11 mouse cellular contexts compared by ENCODE assay signal in genomic region chr2:166678959-166679759, GRCm38 (mm10). TPM values are rescaled to one million over a fixed set of nuclear protein-coding genes. Genes with fewer than 3 reads are reported as not detected.
DNase-seq lines count a peak whose midpoint lies in the region; ATAC-seq and TF ChIP-seq lines count a peak whose summit lies in the region.
"Had no signal": no experiment of that assay in that cellular context is flagged by ENCODE, and none has a peak within 500 bp of the region (broad histone marks: within the 10 kb centered on the region; RNA-seq: fewer than 3 reads in every experiment).

No protein-coding gene starts in this region.

- no peak for DNase-seq in heart, adult 18-20 months
- DNase-seq in embryonic facial prominence, embryonic 10.5 days (ENCODE audit: low spot score): peak; percentile 64
- DNase-seq in neural tube, embryonic 10.5 days (ENCODE audit: extremely low spot score, low spot score): peak; percentile 74
- no peak for DNase-seq in kidney, postnatal 10 days
- DNase-seq in gastrocnemius, postnatal 4 days (ENCODE audit: low spot score in 2 of 2): no peak
- no peak for DNase-seq in thymus, adult 2 months
- DNase-seq: gastrocnemius, postnatal 10 days had no signal

- H3K36me3 ChIP-seq in heart, embryonic 13.5 days: no peaks in the 10 kb centered on the region
- H3K36me3 ChIP-seq in embryonic facial prominence, embryonic 10.5 days (replicated peaks): no peaks in the 10 kb centered on the region
- H3K36me3 ChIP-seq in hindbrain, embryonic 13.5 days: no peaks in the 10 kb centered on the region
- H3K36me3 ChIP-seq in thymus, adult 2 months (ENCODE audit: control insufficient read depth, insufficient read depth, low read length): no peaks in the 10 kb centered on the region
- H3K36me3 ChIP-seq: intestine, embryonic 15.5 days; lung, embryonic 15.5 days had no signal

- no peak overlapping the region for H3K27ac ChIP-seq in heart, embryonic 13.5 days (replicated peaks)
- peak overlapping the region; percentile 83 for H3K27ac ChIP-seq in embryonic facial prominence, embryonic 10.5 days (replicated peaks)
- H3K27ac ChIP-seq in hindbrain, embryonic 13.5 days: peak overlapping the region; percentile 89
- H3K27ac ChIP-seq in thymus, adult 2 months (ENCODE audit: control insufficient read depth, insufficient read depth, low read length): no peak overlapping the region
- H3K27ac ChIP-seq: lung, embryonic 15.5 days had no signal

- WGBS in heart, embryonic 13.5 days: 57% methylated on average over 13 of the region's 13 CpGs
- WGBS in embryonic facial prominence, embryonic 10.5 days: 30% methylated on average over 13 of the region's 13 CpGs
- 11% methylated on average over 13 of the region's 13 CpGs for WGBS in hindbrain, embryonic 13.5 days
- 78% methylated on average over 13 of the region's 13 CpGs for WGBS in thymus, adult 2 months

- H3K4me3 ChIP-seq in heart, embryonic 13.5 days: no peak overlapping the region
- peak overlapping the region; percentile 35 for H3K4me3 ChIP-seq in embryonic facial prominence, embryonic 10.5 days
- no peak overlapping the region for H3K4me3 ChIP-seq in hindbrain, embryonic 13.5 days
- no peak overlapping the region for H3K4me3 ChIP-seq in thymus, adult 2 months (ENCODE audit: control insufficient read depth, insufficient read depth, low read length)
- H3K4me3 ChIP-seq: intestine, embryonic 15.5 days; lung, embryonic 15.5 days had no signal

- H3K4me1 ChIP-seq in heart, embryonic 13.5 days: peaks cover 39% of the 10 kb centered on the region
- peaks cover 87% of the 10 kb centered on the region for H3K4me1 ChIP-seq in embryonic facial prominence, embryonic 10.5 days
- peaks cover 82% of the 10 kb centered on the region for H3K4me1 ChIP-seq in hindbrain, embryonic 13.5 days (replicated peaks)
- peaks cover 55% of the 10 kb centered on the region for H3K4me1 ChIP-seq in thymus, adult 2 months (replicated peaks; ENCODE audit: control insufficient read depth, insufficient read depth, low read length)

- TF ChIP-seq CTCF in thymus, adult 2 months (IDR thresholded peaks at IDR 0.05; ENCODE audit: borderline replicate concordance, control insufficient read depth, extremely low read depth, insufficient read depth, low read length, poor library complexity): no peak

- H3K9ac ChIP-seq in heart, embryonic 13.5 days: peak overlapping the region; percentile 42; the same call in 1 of the 2 replicates
- H3K9ac ChIP-seq in hindbrain, embryonic 13.5 days: no peak overlapping the region
- H3K9ac ChIP-seq: intestine, embryonic 15.5 days; lung, embryonic 15.5 days had no signal

- no peak for ATAC-seq in heart, embryonic 13.5 days (ENCODE audit: extremely low read depth, insufficient number of reproducible peaks, low FRiP score, low TSS enrichment)
- peak; percentile 83 for ATAC-seq in hindbrain, embryonic 13.5 days (ENCODE audit: low FRiP score)
- ATAC-seq: intestine, embryonic 15.5 days had no signal

- H3K27me3 ChIP-seq in heart, embryonic 13.5 days (replicated peaks): no peaks in the 10 kb centered on the region
- no peaks in the 10 kb centered on the region for H3K27me3 ChIP-seq in embryonic facial prominence, embryonic 10.5 days (replicated peaks; ENCODE audit: low read depth, poor library complexity, severe bottlenecking)
- no peaks in the 10 kb centered on the region for H3K27me3 ChIP-seq in hindbrain, embryonic 13.5 days
- H3K27me3 ChIP-seq in thymus, adult 2 months (ENCODE audit: control insufficient read depth, insufficient read depth, low read length): no peaks in the 10 kb centered on the region
- H3K27me3 ChIP-seq: intestine, embryonic 15.5 days; lung, embryonic 15.5 days had no signal

- 0 out of 2 replicates have a peak, but pooled peaks cover 3% of the 10 kb centered on the region for H3K9me3 ChIP-seq in heart, embryonic 13.5 days
- no peaks in the 10 kb centered on the region for H3K9me3 ChIP-seq in embryonic facial prominence, embryonic 10.5 days
- H3K9me3 ChIP-seq in hindbrain, embryonic 13.5 days: no peaks in the 10 kb centered on the region
- H3K9me3 ChIP-seq: intestine, embryonic 15.5 days; lung, embryonic 15.5 days had no signal

- no peak for TF ChIP-seq POLR2A in thymus, adult 2 months (IDR thresholded peaks at IDR 0.05; ENCODE audit: control insufficient read depth, extremely low read depth, insufficient read depth, low read length, poor library complexity)

- H3K4me2 ChIP-seq in heart, embryonic 13.5 days: no peak overlapping the region
- peak overlapping the region; percentile 26; the same call in 1 of the 2 replicates for H3K4me2 ChIP-seq in hindbrain, embryonic 13.5 days
- H3K4me2 ChIP-seq: intestine, embryonic 15.5 days; lung, embryonic 15.5 days had no signal

RNA-seq across cellular contexts. Expression of gene Prex1, which starts 34.5 kb away (rescaled TPM):
- polyA plus RNA-seq in heart, embryonic 13.5 days (2015; fragmentation: Nextera tagmentation; extraction: Ambion mirVana): 8.3 and 8.7 TPM in 2 replicates
- total RNA-seq in heart, adult 18-20 months (2021): 1 to 10 TPM; 5.1 to 6.8 TPM
- polyA plus RNA-seq in embryonic facial prominence, embryonic 10.5 days (2016; fragmentation: Nextera tagmentation; extraction: Ambion mirVana): 32.6 and 35.2 TPM in 2 replicates
- 24.7 and 29.7 TPM in 2 replicates for polyA plus RNA-seq in hindbrain, embryonic 13.5 days (2015; fragmentation: Nextera tagmentation; extraction: Ambion mirVana)
- 10 to 100 TPM; 18.2 to 19.4 TPM for total RNA-seq in gastrocnemius, postnatal 4 days (2021)
- polyA plus RNA-seq in thymus, adult 2 months (2012; rRNA removed): 264 and 297 TPM in 2 replicates

Comparison
In these comparisons a context has a peak if more than half of its experiments do, and no peak if none do; other contexts are left out.
1. H3K27ac ChIP-seq: peak in embryonic facial prominence, embryonic 10.5 days (single experiment) and hindbrain, embryonic 13.5 days (single experiment); none in heart, embryonic 13.5 days (single experiment) and thymus, adult 2 months (single experiment).
2. DNase-seq: peak in embryonic facial prominence, embryonic 10.5 days (single experiment) and neural tube, embryonic 10.5 days (single experiment); none in heart, adult 18-20 months (0 of 2), kidney, postnatal 10 days (single experiment), gastrocnemius, postnatal 4 days (0 of 2) and thymus, adult 2 months (single experiment).